Mouse (Mus musculus): ENCODE measurements at regions not wholly inside any gene's neighbourhood (a gene's known extent, or its start where the extent isn't known, plus 50 kb on each side); places are given as distances from the start of the nearest gene placed in this dataset.
A peak's percentile ranks its signal among the peaks of the same experiment; 100 is the strongest.

- no peak for DNase-seq
Measured at GRCm38 (mm10) chr15:36719241-36719640, 288.3 kb downstream of the Zfp706 start.

GRCm38 (mm10) chr15:36717835-36718234 lies 289.7 kb downstream of the Zfp706 start:
- DNase-seq = no peak

- DNase-seq = no peak
Measured at GRCm38 (mm10) chr15:36716686-36717038, 290.9 kb downstream of the Zfp706 start.

GRCm38 (mm10) chr15:36715745-36716685 lies 291.6 kb downstream of the Zfp706 start:
- peak; percentile 83 for DNase-seq

GRCm38 (mm10) chr15:36715159-36715558 lies 292.4 kb downstream of the Zfp706 start:
- no peak for DNase-seq

GRCm38 (mm10) chr15:36709788-36710187 lies 297.8 kb downstream of the Zfp706 start:
- DNase-seq = no peak

- peak; percentile 70 for DNase-seq
Measured at GRCm38 (mm10) chr15:36708471-36708870, 299.1 kb downstream of the Zfp706 start.

- no peak for DNase-seq
Measured at GRCm38 (mm10) chr15:36705990-36706389, 301.6 kb downstream of the Zfp706 start.

- no peak for DNase-seq
Measured at GRCm38 (mm10) chr15:36705391-36705790, 302.2 kb downstream of the Zfp706 start.

- DNase-seq = no peak
Measured at GRCm38 (mm10) chr15:36701846-36702245, 305.7 kb downstream of the Zfp706 start.

GRCm38 (mm10) chr15:36700196-36700595 lies 307.4 kb downstream of the Zfp706 start:
- no peak for DNase-seq

GRCm38 (mm10) chr15:36695199-36696129 lies 312.1 kb downstream of the Zfp706 start:
- peak; percentile 43 for DNase-seq

GRCm38 (mm10) chr15:36691002-36691652 lies 316.4 kb downstream of the Zfp706 start:
- no peak for DNase-seq

- no peak for DNase-seq
Measured at GRCm38 (mm10) chr15:36689881-36690280, 317.7 kb downstream of the Zfp706 start.

GRCm38 (mm10) chr15:36689301-36689700 lies 318.3 kb downstream of the Zfp706 start:
- DNase-seq = no peak

GRCm38 (mm10) chr15:36688051-36688754 lies 319.4 kb downstream of the Zfp706 start:
- DNase-seq = no peak

GRCm38 (mm10) chr15:36684684-36685083 lies 322.9 kb downstream of the Zfp706 start:
- DNase-seq = no peak

GRCm38 (mm10) chr15:36682832-36683231 lies 324.7 kb downstream of the Zfp706 start:
- no peak for DNase-seq

GRCm38 (mm10) chr15:36682159-36682558 lies 325.4 kb downstream of the Zfp706 start:
- DNase-seq = no peak

- DNase-seq = no peak
Measured at GRCm38 (mm10) chr15:36680361-36681140, 327.0 kb downstream of the Zfp706 start.

GRCm38 (mm10) chr15:36679577-36679976 lies 328.0 kb downstream of the Zfp706 start:
- no peak for DNase-seq

- no peak for DNase-seq
Measured at GRCm38 (mm10) chr15:36669748-36670147, 337.8 kb downstream of the Zfp706 start.
